Mouse (Mus musculus) left cerebral cortex, postnatal 4 days (tissue): ENCODE data around the gene Vps26a. TPM values are rescaled to one million over a fixed set of nuclear protein-coding genes. Genes with fewer than 3 reads are reported as not detected.
"Not testable (repeated sequence)": the region's sequence is repeated elsewhere in the genome, so short reads cannot be mapped to it uniquely, and the experiment has no call there.

Experiments
- DNase-seq: peaks from one replicate; pipeline ENCODE4 v3.0.0-alpha.2; 2022
- intact Hi-C: fragments of 180-260 bp; cut with DNase I; formaldehyde crosslinking; loops from one replicate; pipeline ENCODE4 v1.15.1; 2025
- total RNA-seq, 2 experiments: library from RNA; stranded (reverse); gene quantifications; 2 replicates each; pipeline ENCODE4 v1.2.3; 2021

Vps26a gene
- total RNA-seq, 2 experiments from 2014 or later = 37.4 to 41.2 TPM

DNA sequence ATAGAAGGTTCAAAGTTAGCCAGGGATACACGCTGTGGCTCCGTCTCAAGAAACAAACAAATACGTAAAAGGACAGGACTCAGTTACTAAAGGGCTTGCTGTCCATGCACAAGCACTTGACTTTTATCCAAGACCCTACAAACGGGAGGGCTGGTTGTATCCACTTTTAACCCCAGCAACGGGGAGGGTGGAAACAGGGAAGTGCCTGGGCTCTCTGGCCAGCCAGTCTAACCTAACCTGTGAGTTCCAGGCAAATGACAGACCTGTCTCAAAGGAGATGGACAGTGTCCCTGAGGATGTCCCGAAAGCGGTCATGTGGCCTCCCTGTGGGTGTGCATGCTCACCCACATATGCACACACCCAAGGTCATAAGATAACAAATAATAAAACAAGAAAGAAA lies 15.3 kb upstream of the Vps26a start:
- intact Hi-C loops = loop anchor here (5.0 kb wide), 1 partner anchor 45 kb away; no protein-coding TSS in a partner anchor
- DNase-seq = no peak

GRCm38 (mm10) chr10:62500916-62501615 lies 14.5 kb upstream of the Vps26a start:
- no peak for DNase-seq
- intact Hi-C loops = loop anchor here (5.0 kb wide), 1 partner anchor 46 kb away; no protein-coding TSS in a partner anchor

DNA sequence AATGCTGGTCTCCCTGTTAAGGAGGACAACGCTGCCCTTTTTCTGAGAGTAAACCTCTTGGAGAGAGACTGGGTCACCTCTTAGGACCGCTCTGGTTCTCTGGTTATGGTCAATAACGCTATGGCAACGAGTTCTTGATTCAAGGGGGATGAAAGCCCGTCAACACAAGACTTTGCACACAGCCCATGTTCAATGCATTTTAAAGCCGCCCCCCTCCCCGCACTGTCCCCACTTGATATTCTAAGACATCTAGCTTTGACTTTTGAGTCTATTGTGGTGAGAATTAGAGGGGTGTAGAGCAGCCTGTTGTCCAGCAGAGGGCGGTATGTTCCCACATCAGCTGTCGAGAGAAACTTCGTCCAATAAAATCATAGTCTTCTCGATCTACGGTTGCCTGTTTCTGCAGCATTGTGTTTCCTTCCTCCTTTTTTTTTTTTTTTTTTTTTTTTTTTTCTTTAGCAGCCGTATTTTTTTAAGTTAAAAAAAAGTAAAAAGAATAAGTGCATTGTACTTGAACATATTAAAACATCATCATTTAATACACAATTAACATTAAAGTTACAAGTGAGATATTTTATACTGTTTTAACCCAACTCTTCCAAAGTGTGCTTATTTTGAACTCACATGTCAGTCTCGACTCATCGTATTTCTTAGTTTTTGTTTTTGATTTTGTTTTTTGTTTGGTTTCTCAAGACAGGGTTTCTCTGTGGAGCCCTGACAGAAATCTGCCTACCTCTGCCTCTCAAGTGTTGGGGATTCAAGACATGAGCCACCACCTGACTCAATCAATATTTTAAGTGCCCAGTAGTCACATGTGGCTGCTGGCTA lies 13.7 kb upstream of the Vps26a start:
- DNase-seq = peak; percentile 48
- intact Hi-C loops = loop anchor here (5.0 kb wide), 1 partner anchor 47 kb away; no protein-coding TSS in a partner anchor

DNA sequence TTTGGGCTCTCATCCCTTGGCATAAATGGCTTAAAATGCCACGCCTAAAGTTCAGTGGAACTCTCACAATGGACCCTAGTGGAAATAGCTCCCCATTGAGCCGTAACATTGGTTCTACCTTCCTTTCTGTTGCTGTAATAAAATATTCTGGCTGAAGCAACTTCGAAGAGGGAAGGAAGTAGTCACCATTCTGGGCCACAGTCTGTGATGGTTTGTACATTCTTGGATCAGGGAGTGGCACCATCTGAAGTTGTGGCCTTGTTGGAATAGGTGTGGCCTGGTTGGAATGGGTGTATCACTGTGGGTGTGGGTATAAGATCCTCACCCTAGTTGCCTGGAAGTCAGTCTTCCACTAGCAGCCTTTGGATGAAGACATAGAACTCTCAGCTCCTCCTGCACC lies 5.1 kb upstream of the Vps26a start:
- DNase-seq, intact Hi-C loops: not testable (repeated sequence)

- intact Hi-C loops = no loop called here
- peak; percentile 35 for DNase-seq
These were observed 1.7 kb upstream of the Vps26a start for GRCm38 (mm10) chr10:62488266-62488665.

GRCm38 (mm10) chr10:62485878-62486582 lies 575 bp downstream of the Vps26a start:
- intact Hi-C loops = no loop called here
- DNase-seq = peak; percentile 6

- intact Hi-C loops = no loop called here
- no peak for DNase-seq
These were observed 5.3 kb downstream of the Vps26a start for GRCm38 (mm10) chr10:62481108-62481852.

DNA sequence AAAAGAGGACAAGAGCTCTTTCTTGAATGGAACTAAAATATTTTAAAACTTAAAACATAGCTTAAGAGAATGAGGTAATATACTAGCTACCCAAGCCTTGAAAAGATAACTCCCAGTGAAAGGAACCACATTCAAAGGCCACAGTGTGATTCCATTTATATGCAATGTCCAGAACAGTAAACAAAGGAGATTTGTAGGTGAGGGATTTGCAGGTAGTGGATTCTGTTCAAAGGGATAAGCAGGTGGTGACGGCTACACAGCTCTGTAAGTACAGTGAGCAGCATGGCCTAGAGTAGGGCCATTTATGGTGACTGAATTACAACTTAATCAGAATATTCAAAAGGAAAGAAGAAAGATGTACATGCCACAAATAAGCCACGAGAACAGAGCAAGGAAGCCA lies 9.6 kb downstream of the Vps26a start:
- intact Hi-C loops = no loop called here
- no peak for DNase-seq

DNA sequence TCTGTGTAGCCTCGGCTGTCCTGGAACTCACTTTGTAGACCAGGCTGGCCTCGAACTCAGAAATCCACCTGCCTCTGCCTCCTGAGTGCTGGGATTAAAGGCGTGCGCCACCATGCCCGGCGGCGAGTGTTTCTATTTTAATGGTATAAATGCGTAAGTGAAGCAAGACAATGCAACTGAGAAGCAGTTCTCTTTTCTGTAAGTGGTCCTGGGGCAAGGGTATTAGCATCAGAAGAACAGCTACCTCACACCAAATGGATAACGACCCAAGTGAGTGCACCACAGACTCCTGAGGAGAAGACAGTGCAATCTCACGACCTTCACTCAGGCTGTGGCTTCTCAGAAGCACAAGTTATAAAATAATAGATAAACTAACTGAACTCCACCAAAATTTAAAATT lies 11.7 kb downstream of the Vps26a start:
- no peak for DNase-seq
- intact Hi-C loops = no loop called here

- no peak for DNase-seq
- intact Hi-C loops = no loop called here
These were observed 15.5 kb downstream of the Vps26a start for GRCm38 (mm10) chr10:62471105-62471504.

GRCm38 (mm10) chr10:62469736-62470135 lies 16.9 kb downstream of the Vps26a start:
- no peak for DNase-seq
- intact Hi-C loops = no loop called here

DNA sequence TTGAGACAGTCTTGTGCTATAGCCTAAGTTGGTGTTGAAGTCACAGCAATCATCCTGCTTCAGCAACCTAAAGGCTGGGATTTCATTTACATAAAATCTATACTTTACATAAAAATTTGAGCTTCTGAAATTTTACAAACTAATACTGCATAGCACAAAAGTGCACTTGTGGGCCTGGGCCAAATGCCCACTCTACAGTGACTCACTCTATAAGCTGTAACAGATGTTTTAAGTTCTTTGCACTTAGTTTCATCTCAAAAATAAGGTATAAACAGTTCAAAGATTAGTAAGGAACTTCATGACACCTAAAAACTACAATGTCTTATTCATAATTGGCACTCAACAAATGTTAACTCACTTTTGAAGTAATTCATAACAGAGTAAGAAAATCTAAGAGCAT lies 25.3 kb downstream of the Vps26a start:
- intact Hi-C loops = no loop called here
- DNase-seq = no peak

- intact Hi-C loops, DNase-seq: not testable (repeated sequence)
These were observed 34.6 kb downstream of the Vps26a start for GRCm38 (mm10) chr10:62452001-62452400.

DNA sequence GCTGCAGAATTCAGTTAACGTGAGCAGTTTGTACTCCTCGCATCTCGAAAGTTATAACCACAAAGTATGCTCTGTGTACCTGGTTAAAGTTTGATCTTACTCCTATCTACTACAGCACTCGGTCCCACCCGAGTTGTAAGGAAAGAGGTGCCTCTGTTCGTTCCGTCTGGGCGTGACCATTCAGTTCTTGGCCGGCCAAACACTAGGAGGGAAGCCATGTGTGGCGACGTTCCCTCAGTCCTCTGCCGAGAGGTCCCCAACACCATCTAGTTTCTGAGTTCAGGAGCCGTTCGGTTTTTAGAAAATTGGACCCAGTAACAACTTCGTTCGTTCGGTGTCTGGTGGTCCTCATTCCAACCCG lies 36.3 kb downstream of the Vps26a start:
- no peak for DNase-seq
- intact Hi-C loops = no loop called here

DNA sequence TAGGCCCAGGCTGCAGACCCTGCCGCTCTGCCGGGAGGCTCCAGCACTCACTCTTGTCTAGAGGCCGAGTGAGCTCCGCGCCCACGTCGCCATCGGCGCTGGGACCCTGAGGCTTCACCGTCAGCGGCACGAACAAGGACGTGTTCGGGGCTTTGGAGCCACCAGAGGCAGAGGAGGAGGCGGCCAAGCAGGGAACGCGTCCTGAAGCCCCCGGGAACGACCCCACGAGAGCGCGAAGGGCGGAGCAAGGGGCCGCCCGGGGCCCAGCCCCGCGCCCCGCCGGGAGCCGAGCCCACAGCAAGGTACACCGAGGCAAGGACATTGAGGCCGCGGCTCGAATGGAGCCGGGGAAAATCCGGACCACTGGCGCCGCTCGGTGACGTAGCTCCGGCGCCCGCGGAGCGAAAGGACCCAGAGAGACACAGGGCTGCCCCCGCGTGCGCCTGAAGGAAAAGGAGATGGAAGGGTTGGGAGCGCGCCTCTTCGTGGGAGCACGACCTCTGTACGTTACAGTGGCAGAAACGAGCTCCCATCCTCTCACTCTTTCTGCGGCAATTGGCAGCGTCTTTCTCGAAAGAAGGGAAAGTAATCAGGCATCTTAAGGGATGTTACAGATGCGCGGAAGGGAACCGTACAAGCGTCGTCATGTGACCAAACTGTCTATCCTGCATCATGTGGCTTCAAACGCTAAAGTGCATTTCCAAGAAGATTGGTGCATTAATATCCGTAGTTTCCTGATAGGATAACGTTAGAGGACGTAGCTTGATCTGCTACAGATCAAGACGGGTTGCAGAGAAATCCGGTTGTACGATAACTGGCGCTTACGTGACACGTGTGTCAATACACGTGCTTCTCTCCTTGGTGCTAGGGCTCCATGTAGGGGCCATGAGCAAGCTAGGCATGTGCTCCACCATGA lies 37.0 kb downstream of the Vps26a start, which contains the start of the genes 4930507D05Rik and Supv3l1:
TSS of gene 4930507D05Rik (plus strand) at position 126 of the 916 bp plus-strand sequence.
TSS of gene Supv3l1 (minus strand) at position 375 of the 916 bp plus-strand sequence.
- DNase-seq = peak; percentile 92
- intact Hi-C loops = no loop called here

DNA sequence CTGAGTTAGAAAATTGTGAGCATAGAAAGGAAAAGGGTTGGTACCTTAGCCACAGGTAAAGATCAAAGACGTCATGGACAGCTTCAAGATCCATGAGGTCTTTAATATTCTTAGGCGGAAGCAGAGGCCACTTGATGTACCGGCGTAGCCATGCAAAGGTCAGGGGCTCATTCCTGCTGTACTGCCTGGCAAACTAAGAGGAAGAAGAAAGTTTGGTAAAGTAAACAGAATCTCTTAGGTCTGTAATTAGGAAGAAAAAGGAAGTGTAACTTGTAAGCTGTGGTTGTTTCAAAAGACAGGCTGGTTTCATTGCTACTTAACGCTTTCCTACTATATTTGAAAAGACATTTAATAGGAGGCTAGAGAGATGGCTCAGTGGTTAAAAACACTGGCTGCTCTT lies 56.2 kb downstream of the Vps26a start:
- no peak for DNase-seq
- intact Hi-C loops = loop anchor here (10.0 kb wide), 1 partner anchor 324 kb away; no protein-coding TSS in a partner anchor

GRCm38 (mm10) chr10:62425081-62425871 lies 61.3 kb downstream of the Vps26a start:
- intact Hi-C loops = no loop called here
- no peak for DNase-seq

GRCm38 (mm10) chr10:62422255-62422654 lies 64.3 kb downstream of the Vps26a start, which contains the start of gene Hkdc1:
Hkdc1 (minus strand) TSS chr10:62422491.
- intact Hi-C loops = no loop called here
- DNase-seq = no peak
